Mouse (Mus musculus): ENCODE results near the gene Tas2r114. TPM values are rescaled to one million over a fixed set of nuclear protein-coding genes. Genes with fewer than 3 reads are reported as not detected.

Gene Tas2r114
- polyA plus RNA-seq (2016; fragmentation: Nextera tagmentation; extraction: Ambion mirVana), result not detected in 2 replicates

GRCm38 (mm10) chr6:131689963-131690362 lies at the start of gene Tas2r114:
TSS of gene Tas2r114 (minus strand) at chr6:131690063.
- no peaks in the 10 kb centered on the region for H3K27me3 ChIP-seq (ENCODE audit: poor library complexity, severe bottlenecking)
- H3K36me3 ChIP-seq (replicated peaks), result no peaks in the 10 kb centered on the region
- H3K4me3 ChIP-seq, result no peak within 1 kb of the TSS
- peaks cover 17% of the 10 kb centered on the region for H3K9me3 ChIP-seq
- no peak within 1 kb of the TSS for H3K27ac ChIP-seq
- no peaks in the 10 kb centered on the region for H3K4me1 ChIP-seq
- no peak for DNase-seq (ENCODE audit: extremely low spot score, low spot score)

- peaks cover 11% of the 10 kb centered on the region; the same call in 1 of the 2 replicates for H3K9me3 ChIP-seq
- H3K27me3 ChIP-seq (ENCODE audit: poor library complexity, severe bottlenecking), result no peaks in the 10 kb centered on the region
- H3K4me1 ChIP-seq, result no peaks in the 10 kb centered on the region
- 48% methylated on average over 7 of the region's 7 CpGs for WGBS
- no peak overlapping the region for H3K27ac ChIP-seq
- no peak overlapping the region for H3K4me3 ChIP-seq
- no peak for DNase-seq (ENCODE audit: extremely low spot score, low spot score)
- H3K36me3 ChIP-seq (replicated peaks), result no peaks in the 10 kb centered on the region
These were observed 22.9 kb upstream of the Tas2r114 start for GRCm38 (mm10) chr6:131712803-131713202.

- no peak within 1 kb of the TSS for H3K4me3 ChIP-seq
- 91% methylated on average over 1 of the region's 1 CpGs for WGBS
- no peak within 1 kb of the TSS for H3K27ac ChIP-seq
- H3K9me3 ChIP-seq, result peaks cover 8% of the 10 kb centered on the region
- H3K4me1 ChIP-seq, result no peaks in the 10 kb centered on the region
- H3K36me3 ChIP-seq (replicated peaks), result no peaks in the 10 kb centered on the region
- no peaks in the 10 kb centered on the region for H3K27me3 ChIP-seq (ENCODE audit: poor library complexity, severe bottlenecking)
- no peak for DNase-seq (ENCODE audit: extremely low spot score, low spot score)
These were observed 2.5 kb downstream of the Tas2r114 start, which contains the start of gene Tas2r105 for GRCm38 (mm10) chr6:131687395-131687794. TSS of gene Tas2r105 (minus strand) at chr6:131687495.

- no peaks in the 10 kb centered on the region for H3K4me1 ChIP-seq
- no peak within 1 kb of the TSS for H3K4me3 ChIP-seq
- no peaks in the 10 kb centered on the region for H3K36me3 ChIP-seq (replicated peaks)
- DNase-seq (ENCODE audit: extremely low spot score, low spot score), result no peak
- H3K27ac ChIP-seq, result no peak within 1 kb of the TSS
- H3K27me3 ChIP-seq (ENCODE audit: poor library complexity, severe bottlenecking), result no peaks in the 10 kb centered on the region
- no peaks in the 10 kb centered on the region; the same call in 1 of the 2 replicates for H3K9me3 ChIP-seq
- WGBS, result 86% methylated on average over 1 of the region's 1 CpGs
These were observed 4.2 kb downstream of the Tas2r114 start, which contains the start of gene Tas2r104 for GRCm38 (mm10) chr6:131685644-131686043. TSS of gene Tas2r104 (minus strand) at chr6:131685744.

- Histone ChIP-seq H3K4me3 (no peak within 1 kb of the TSS), H3K36me3 (replicated peaks) (no peaks in the 10 kb centered on the region), H3K9me3 (peaks cover 10% of the 10 kb centered on the region; the same call in 1 of the 2 replicates), H3K27ac (no peak within 1 kb of the TSS), H3K4me1 (no peaks in the 10 kb centered on the region), H3K27me3 (ENCODE audit: poor library complexity, severe bottlenecking) (no peaks in the 10 kb centered on the region)
- DNase-seq (ENCODE audit: extremely low spot score, low spot score), result no peak
- 84% methylated on average over 3 of the region's 3 CpGs for WGBS
These were observed 11.1 kb downstream of the Tas2r114 start, which contains the start of gene Tas2r106 for GRCm38 (mm10) chr6:131678786-131679185. TSS of gene Tas2r106 (minus strand) at chr6:131678886.

- no peak within 1 kb of the TSS for H3K27ac ChIP-seq
- no peaks in the 10 kb centered on the region for H3K36me3 ChIP-seq (replicated peaks)
- H3K4me3 ChIP-seq, result no peak within 1 kb of the TSS
- DNase-seq (ENCODE audit: extremely low spot score, low spot score), result no peak
- no peaks in the 10 kb centered on the region for H3K4me1 ChIP-seq
- H3K27me3 ChIP-seq (ENCODE audit: poor library complexity, severe bottlenecking), result no peaks in the 10 kb centered on the region
- H3K9me3 ChIP-seq, result peaks cover 11% of the 10 kb centered on the region; the same call in 1 of the 2 replicates
These were observed 29.8 kb downstream of the Tas2r114 start, which contains the start of gene Tas2r107 for GRCm38 (mm10) chr6:131660049-131660448. TSS of gene Tas2r107 (minus strand) at chr6:131660149.

Other genes with a start within 250 kb of the Tas2r114 start
- gene 5430401F13Rik, start 203.7 kb downstream of the Tas2r114 start, polyA plus RNA-seq (2016; fragmentation: Nextera tagmentation; extraction: Ambion mirVana), result not detected in 2 replicates
- gene Gm6619, start 203.7 kb downstream of the Tas2r114 start, polyA plus RNA-seq (2016; fragmentation: Nextera tagmentation; extraction: Ambion mirVana), result not detected in 2 replicates
- not detected in 2 replicates for gene Tas2r130, start 59.2 kb downstream of the Tas2r114 start, polyA plus RNA-seq (2016; fragmentation: Nextera tagmentation; extraction: Ambion mirVana)
- not detected in 2 replicates for gene Tas2r107, start 29.9 kb downstream of the Tas2r114 start, polyA plus RNA-seq (2016; fragmentation: Nextera tagmentation; extraction: Ambion mirVana)
- not detected in 2 replicates for gene Tas2r106, start 11.2 kb downstream of the Tas2r114 start, polyA plus RNA-seq (2016; fragmentation: Nextera tagmentation; extraction: Ambion mirVana)
- not detected in 2 replicates for gene Tas2r104, start 4.3 kb downstream of the Tas2r114 start, polyA plus RNA-seq (2016; fragmentation: Nextera tagmentation; extraction: Ambion mirVana)
- gene Tas2r105, start 2.6 kb downstream of the Tas2r114 start, polyA plus RNA-seq (2016; fragmentation: Nextera tagmentation; extraction: Ambion mirVana), result not detected in 2 replicates

Measured in forebrain, embryonic 10.5 days (tissue).